Mouse (Mus musculus): ENCODE results near the gene Pgpep1.

Pgpep1 gene

DNA sequence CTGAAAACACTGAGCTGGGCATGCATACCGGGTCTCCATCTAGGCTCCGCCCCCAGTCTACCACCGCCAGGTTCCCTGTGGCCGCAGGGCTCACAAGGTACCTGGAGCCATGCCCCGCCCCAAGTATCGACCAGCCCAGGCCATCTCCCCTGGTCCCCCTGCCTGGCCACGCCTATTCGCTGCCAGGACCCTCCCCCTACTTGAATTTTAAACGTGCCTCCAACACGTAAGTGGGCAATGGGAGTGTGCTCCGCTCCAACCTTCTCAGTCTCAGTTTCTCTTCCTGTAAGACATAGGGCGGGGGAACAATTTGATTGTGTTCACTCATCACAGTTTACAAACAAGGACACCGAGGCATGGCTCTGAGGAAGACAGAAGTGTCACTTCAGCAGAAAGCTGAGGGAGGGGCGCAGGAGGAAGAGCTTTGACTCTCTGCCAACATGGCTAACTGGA, at the start of gene Pgpep1:
Pgpep1 (minus strand) TSS at position 116 of the 453 bp plus-strand sequence.
- DNase-seq (ENCODE audit: low read depth, low spot score): peak; percentile 96

DNA sequence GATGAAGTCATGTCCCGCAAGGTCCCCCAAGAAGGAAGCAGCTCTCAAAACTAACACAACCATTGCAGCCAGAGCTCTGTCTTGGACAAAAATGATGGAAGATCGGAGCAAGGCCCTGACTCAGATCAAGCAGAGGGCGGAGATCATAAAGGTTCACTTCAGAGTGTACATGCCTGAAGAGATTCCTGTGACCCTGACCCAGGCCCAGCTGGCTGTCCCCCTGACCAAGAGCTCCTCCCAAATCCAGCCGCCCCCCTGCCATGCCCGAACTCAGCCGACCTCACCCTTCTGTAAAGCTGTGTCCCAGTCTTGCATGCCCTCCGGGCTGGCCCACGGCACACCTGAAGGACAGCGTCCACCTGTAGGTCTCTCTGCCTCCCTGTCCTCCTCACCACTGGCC, 49.6 kb upstream of the Pgpep1 start:
- DNase-seq (ENCODE audit: low read depth, low spot score): no peak

DNA sequence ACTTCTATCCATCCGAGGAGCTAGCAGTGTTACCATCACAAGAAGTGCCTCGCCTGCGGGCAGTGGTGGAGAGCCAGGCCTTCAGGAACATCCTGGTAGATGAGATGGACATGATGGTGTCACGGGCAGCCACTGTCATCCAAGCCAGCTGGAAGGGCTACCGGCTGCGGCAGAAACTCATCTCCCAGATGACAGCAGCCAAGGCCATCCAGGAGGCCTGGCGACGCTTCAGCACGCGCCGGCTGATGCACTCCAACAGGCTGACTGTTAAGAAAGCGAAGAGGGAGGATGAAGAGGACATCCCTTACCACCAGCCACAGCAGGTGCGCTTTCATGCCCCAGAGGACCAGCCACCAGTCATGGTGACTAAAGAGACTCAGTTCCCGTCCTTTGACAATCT, 48.1 kb upstream of the Pgpep1 start:
- DNase-seq (ENCODE audit: low read depth, low spot score): no peak

DNA sequence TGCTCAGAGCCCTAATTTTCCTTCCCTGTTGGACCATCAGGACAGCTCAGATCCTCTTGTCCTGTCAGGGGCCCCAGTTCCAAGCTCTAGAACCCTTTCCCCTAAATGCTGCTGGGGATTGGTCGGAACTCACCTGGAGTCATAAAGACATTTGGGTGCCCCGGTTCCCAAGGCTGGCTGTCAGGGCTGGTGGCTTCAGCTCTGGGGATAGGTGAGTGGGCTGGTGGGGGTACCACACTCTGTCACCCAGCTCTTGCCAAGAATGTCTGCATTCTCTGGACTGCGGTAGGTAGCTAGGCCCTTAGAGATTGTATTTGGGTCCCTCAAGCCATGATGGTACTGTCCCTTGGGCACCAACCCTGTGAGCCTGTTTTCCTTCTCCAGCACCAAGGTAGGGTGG, 43.1 kb upstream of the Pgpep1 start, which contains the start of gene Iqcn:
Iqcn (plus strand) TSS at position 171 of the 400 bp plus-strand sequence.
- no peak for DNase-seq (ENCODE audit: low read depth, low spot score)

DNA sequence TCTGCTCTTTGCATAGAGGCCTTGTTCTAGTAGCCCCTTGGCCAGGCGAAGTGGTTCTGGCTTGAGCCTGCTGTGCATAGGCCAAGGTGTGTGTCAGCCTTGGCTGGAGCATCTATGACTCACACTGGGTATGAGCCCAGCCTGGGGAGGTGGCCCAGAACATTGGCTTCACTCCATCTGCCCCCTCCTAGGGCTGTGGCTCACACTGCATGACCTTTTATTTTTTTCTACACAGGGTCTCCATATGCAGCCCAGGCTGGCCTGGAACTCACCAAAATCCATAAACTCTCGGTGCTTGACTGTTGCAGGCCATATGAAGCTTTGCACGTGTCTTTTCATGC, 42.6 kb upstream of the Pgpep1 start:
- no peak for DNase-seq (ENCODE audit: low read depth, low spot score)

DNA sequence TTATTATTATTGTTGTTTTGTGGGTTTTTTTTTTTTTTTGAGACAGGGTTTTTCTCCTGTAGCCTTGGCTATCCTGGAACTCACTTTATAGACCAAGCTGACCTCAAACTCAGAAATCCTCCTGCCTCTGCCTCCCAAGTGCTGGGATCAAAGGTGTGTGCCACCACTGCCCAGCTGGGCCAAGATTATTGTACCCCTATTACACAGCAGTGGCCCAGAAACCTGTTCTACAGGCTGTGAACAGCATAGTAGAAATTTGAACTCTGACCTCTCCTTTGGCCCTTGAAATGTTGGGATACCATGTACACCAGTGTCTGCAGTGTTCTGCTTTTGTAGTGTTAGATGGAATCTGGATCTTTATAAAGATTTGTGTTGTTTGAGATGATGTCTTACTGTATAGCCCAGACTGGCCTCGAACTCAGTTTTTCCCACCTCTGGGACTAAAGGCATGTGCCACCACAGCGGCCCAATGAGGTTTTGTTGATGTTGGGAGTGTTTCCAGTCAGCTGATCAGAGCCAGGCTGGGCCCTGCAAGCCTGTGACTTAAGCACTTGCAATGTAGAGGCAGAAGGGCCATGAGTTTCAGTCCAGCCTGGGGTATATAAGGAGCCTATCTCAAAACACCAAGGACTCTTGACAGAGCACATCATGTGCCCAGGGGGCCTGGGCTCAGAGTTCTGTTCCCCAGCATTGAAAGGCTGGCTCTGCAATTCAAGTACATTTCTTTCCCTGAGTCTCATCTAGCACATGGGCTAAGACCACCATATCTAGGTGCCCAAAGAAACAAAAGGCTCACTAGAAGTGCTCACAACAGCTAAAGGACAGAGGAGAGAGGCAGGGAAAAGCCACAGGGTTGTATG, 42.0 kb upstream of the Pgpep1 start:
- DNase-seq (ENCODE audit: low read depth, low spot score): no peak

DNA sequence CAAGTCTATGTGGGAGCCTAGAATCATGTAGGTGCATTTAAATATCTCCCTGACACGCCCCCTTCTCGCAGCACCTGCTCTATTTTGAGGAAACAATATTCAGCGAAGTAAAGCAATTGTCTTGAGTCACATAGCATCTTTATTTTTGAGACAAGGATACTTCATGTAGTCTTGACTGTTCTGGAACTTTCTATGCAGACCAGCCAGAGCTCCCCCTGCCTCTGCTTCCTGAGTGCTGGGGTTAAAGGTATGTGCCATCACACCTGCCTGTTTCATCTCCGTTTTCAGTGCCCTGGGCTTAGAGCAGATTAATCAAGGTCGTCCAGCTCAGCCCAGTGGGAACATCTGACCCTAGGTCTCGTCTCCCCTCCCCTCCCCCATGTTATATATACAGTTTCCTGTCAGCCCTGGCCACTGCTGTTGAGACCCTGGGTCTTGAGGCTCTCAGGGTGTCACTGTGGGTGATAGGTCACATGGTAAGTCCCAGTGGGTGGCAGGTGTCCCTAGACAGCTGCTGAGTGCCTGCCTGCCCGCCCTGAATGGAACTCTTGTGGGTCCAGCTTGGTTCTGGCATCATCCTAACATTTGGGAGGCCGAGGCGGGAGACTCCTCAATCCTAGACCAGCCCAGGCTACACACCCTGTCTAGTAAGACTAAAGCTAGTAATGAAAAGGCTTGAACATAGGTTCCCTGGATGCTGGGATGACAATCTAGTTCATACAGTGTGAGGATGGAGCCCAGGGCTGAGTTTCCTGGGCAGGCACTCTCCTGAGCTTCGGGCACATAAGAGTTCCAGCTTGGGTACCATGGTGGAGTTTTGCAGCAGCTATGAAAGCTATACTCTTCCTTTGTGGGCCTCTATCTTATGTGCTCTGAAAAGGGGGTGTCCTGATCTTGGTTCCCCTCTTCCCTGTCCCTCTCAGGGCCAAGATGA, 41.1 kb upstream of the Pgpep1 start:
- DNase-seq (ENCODE audit: low read depth, low spot score): peak; percentile 33

DNA sequence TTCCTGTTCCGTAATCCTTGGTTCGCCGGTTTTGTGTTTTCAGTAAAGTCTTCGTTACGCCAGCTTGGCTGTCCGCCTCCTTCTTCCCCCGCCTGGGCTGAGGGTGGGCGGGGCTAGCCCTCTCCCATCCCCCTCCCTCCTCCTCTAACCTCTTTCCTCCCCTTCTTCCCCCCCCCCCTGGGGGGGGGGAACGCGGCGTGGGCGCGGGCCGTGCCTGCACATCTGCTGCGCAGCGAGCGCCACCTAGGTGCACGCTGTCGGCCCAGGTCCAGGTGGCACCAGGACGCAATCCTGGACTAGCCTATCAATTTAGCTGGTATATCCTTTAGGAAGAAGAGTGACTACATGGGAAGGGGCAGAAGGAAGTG, 40.4 kb upstream of the Pgpep1 start:
- DNase-seq (ENCODE audit: low read depth, low spot score): peak; percentile 96

DNA sequence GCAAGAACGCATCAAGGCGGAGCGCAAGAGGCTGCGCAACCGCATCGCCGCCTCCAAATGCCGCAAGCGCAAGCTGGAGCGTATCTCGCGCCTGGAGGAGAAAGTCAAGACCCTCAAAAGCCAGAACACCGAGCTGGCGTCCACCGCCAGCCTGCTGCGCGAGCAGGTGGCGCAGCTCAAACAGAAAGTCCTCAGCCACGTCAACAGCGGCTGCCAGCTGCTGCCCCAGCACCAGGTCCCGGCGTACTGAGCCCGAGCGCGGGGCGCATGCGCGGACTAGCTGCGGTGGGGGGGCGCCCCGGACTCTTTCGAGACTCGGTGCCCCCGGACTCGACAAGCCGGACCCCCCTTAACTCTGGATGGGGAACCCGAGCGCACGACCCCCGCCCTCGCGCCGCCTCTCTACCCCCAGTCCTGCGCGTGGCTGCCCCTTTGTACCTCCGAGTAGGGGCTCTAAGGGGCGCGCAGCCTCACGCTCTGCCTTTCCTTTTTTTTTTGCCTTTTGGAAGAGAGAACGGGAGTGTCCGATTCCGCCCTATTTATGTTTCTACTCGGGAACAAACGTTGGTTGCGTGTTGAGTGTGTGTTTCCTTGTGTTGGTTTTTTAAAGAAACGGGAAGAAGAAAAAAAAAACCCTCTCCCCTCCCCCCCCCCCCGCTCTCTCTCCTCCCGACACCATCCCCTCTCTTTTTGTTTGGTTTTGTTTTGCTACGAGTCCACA, 39.8 kb upstream of the Pgpep1 start:
- DNase-seq (ENCODE audit: low read depth, low spot score): peak; percentile 92

DNA sequence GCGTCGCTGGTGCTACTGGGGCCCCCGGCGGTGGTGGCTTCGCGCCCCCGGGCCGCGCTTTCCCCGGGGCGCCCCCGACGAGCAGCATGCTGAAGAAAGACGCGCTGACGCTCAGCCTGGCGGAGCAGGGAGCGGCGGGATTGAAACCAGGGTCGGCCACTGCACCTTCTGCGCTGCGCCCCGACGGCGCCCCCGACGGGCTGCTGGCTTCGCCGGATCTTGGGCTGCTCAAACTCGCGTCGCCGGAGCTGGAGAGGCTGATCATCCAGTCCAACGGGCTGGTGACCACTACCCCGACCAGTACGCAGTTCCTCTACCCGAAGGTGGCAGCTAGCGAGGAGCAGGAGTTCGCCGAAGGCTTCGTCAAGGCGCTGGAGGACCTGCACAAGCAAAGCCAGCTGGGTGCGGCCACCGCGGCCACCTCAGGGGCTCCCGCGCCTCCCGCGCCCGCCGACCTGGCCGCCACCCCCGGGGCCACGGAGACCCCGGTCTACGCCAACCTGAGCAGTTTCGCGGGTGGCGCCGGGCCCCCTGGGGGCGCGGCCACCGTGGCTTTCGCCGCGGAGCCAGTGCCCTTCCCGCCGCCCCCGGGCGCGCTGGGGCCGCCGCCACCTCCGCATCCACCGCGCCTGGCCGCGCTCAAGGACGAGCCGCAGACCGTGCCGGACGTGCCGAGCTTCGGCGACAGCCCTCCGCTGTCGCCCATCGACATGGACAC, 39.1 kb upstream of the Pgpep1 start:
- no peak for DNase-seq (ENCODE audit: low read depth, low spot score)

DNA sequence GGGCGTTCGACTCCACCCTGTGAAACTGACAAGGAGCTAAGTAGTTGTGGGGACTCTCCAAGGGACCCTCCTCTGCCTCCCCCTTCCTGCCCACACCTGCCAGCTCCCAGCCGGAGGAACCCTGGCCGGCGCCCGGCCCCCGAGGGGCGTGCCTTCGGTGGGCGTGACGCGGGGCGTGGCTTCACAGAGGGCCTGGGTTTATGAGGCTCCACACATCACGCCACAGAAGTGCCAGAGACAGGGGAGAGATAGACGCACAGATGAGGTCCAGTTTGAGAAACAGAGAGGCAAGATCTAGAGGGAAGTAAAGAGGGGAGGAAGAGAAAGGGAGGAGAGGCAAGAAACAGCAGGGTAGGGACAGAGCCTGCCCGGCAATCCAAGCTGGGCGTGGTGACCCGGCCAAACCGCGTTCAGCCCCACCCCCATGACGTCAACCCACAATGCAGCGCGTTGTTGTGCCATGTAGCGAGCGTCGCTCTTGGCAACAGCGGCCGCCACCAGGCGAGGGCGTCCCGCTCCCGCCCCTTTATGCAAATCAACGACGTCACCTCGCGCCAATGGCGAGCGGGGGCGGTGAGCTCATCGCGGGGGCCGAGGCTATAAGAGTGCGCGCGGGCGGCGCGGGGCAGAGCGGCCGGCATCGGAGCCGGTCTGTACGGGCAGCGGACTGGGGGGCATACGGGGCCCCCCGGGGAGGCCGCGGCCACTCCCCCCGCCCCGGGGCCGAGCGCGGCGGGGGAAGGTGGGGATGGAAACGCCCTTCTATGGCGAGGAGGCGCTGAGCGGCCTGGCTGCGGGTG, 38.3 kb upstream of the Pgpep1 start, which contains the start of gene Jund:
Jund (plus strand) TSS at position 640 of the 800 bp plus-strand sequence.
- DNase-seq (ENCODE audit: low read depth, low spot score): peak; percentile 100

DNA sequence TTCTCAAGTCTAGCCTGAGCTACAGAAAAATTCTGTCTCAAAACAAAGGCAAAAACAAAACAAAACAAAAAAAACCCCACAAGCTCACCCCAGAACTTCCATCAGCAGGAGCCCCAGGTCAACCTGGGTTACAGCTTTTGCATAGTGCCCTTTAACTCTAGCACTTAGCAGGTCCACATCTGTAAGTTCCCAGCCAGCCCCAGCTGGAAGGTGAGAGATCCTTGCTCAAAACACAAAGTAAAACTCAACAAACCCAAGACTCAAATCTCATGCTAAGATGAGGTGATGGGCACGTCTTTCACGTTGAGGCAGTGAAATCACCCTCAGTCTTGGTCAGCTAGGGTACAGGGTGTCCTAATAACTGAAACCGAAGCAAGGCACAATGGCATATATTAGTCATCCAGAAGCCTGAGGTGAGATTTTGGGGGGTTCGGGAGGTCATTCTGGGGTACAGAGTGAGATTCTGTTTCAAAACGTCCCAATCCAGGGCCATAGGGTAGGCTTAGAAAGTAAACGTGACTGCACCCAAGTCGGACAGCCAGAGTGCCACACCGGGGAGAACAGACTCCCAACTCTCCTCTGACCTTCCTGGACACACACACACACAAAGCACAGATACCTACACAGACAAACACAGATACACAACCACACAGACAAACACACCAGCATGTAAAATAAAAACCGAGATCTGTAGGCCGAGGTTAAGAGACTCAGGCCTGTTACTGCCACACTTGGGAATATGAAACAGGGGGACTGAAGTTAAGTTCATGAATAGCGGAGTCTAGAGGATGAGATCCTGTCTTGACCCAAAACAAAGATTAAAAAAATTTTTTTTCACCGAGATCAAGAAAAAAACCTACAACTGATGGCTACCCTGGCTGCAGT, 37.4 kb upstream of the Pgpep1 start:
- DNase-seq (ENCODE audit: low read depth, low spot score): peak; percentile 77

DNA sequence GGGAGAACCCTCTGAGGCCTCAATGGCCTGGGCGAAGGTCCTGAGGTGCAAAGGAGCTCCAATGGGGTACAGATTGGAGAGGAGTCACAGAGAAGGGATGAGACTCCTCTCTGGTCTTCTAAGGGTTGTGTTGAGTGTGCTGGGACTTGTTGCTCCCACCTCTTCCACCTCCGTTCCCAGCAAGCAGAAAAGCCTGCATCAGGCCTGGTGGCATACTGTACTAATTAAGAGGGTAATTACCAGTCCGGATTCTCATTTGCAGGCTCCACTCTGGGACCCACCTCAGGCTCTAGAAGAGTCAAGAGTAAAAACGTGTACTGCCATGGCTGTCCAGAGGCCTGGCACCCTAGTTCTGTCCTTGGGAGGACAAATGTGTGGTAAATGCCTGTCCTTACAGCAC, 36.8 kb upstream of the Pgpep1 start:
- DNase-seq (ENCODE audit: low read depth, low spot score): peak; percentile 67

DNA sequence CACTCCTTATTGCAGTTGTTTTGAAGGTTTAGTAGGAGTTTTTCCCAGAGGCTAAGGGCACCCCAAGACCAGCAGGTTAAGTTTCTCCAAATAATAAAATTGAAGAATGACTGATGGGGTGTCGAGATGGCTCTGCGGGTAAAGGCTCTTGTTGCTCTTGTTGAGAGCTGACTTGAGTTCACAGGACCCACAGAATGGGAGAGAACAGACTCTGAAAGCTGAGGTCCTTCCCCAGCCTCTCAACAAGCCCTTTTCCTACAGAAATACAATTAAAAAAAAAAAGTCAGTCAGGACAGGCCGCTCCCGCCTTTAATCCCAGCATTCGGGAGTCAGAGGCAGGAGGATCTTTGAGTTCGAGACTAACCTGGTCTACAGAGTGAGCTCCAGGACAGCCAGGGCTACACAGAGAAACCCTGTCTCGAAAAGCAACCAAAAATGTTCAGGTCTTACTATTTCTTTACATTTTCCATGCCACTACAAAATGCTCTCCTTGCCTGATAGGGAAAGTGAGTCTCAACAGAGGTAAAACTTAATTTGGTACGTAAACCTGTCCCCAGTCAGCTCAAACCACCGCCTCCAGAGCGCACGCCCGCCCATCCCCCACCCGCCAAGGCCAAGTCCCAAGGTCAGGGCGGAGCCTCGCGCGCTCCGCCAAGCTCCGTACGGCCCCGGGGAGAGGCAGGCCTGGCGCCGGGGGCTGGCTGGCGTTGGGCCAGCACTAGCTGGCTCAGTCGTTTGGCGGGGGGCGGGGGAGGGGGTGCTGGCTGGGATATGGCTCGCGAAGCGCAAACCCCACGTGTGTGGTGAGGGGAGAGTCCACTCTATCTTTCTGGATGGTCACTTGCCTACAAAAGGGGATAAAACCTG, 36.1 kb upstream of the Pgpep1 start:
- peak; percentile 95 for DNase-seq (ENCODE audit: low read depth, low spot score)

DNA sequence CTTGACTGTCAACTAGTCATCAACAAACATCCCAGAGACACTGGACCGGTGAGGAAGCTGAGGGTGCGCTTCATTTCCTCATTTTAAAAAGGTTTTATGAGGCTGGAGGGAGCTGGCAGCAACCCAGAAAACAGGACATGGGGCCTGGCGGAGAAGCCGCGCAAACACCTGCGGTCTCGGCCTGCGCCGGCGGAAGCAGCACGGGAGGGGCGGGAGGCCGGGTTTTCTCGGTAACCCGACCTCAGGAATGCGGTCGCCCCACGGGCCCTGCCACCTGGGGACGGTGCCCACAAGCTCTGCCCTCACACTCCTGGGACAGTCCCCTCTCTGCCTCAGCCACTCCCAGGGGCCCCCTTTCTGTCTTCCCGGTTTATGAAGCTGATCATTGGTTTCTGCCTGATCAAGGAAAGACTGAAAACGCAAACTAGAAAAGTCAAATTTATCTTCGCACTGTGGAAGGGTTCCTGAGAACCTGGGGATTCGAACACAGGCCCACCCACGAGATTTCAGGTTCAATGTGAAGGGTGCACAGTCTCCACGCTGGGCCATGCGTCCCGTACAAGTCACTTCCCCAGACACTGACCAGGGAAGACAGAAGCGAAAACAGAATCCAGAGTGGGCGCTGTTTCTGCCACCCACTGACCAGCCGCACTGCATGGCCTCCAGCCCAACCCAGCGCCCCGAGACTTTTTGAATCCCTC, 35.3 kb upstream of the Pgpep1 start:
- peak; percentile 94 for DNase-seq (ENCODE audit: low read depth, low spot score)

DNA sequence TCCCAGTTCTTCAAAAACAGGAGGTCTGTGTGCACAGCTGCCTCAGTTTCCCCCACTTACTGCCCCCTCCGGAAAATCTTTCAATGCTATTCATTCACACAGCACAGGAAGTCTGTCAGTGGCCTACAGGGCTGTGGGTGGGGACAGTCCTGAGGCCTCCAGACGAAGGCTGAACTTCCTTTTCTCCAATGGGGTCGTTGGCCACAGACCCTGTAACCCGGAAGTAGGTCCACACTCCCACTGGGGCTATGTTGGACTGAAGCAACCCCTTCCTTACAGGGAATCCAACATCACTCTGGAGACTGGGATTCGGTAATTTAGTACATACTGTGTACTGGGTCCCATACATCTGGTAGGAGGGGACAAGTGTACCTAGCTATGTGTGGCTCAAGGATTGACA, 33.4 kb upstream of the Pgpep1 start:
- peak; percentile 69 for DNase-seq (ENCODE audit: low read depth, low spot score)

DNA sequence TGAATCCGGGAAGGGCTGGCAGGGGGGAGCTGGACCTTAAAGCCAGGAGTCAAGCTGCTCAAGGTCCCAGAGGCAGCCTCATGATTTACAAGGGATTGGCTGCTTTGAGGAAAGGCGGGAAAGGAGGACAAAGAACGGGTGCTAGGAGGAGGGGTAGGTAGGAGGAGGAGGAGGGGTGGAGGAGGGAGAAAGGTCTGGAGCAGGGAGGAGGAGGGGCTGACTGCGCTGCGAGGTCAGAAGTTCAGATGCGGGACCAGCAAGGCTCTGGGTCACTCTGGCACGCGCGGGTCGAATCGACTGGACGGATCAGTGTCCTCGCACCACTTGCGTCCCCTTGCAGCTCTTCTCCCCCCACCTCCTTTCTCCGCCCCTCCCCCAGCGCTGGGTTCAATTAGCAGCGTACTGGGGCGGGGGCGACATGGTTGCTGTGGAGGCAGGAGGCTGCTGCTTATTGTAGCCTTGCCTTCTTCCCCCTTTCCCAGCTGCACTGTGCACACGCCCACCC, 31.6 kb upstream of the Pgpep1 start:
- no peak for DNase-seq (ENCODE audit: low read depth, low spot score)

All from A20 (cell line).